Mouse (Mus musculus) brown adipose tissue, adult 24 weeks (tissue): ENCODE measurements at regions not wholly inside any gene's neighbourhood (a gene's known extent, or its start where the extent isn't known, plus 50 kb on each side); places are given as distances from the start of the nearest gene placed in this dataset.
A peak's percentile ranks its signal among the peaks of the same experiment; 100 is the strongest.
"Not testable (repeated sequence)": the region's sequence is repeated elsewhere in the genome, so short reads cannot be mapped to it uniquely, and the experiment has no call there.

Experiments used
- H3K27ac ChIP-seq: fragments of 200-500 bp; replicated peaks from 2 replicates; pipeline ENCODE4 v1.5.1; 2012; ENCODE audit warnings: low read depth, mild to moderate bottlenecking, low read length
- H3K4me1 ChIP-seq: fragments of 200-500 bp; 2 replicates; pipeline ENCODE4 v1.6.1; 2012; ENCODE audit warnings: low read length, mixed read lengths; ENCODE audit not compliant: control insufficient read depth, insufficient read depth, insufficient read length
- H3K4me3 ChIP-seq: fragments of 200-500 bp; 2 replicates; pipeline ENCODE4 v1.5.1; 2012; ENCODE audit warnings: low read depth, mild to moderate bottlenecking, low read length, moderate library complexity; ENCODE audit not compliant: insufficient read depth

GRCm38 (mm10) chr14:61757086-61757822 is 150.0 kb downstream of the Kcnrg start:
- no peak overlapping the region for H3K27ac ChIP-seq
- no peaks in the 10 kb centered on the region for H3K4me1 ChIP-seq
- H3K4me3 ChIP-seq: peak overlapping the region; percentile 11; the same call in 1 of the 2 replicates

- no peak overlapping the region for H3K27ac ChIP-seq
- no peak overlapping the region for H3K4me3 ChIP-seq
- no peaks in the 10 kb centered on the region for H3K4me1 ChIP-seq
These were observed 150.5 kb downstream of the Kcnrg start for GRCm38 (mm10) chr14:61757823-61758175.

DNA sequence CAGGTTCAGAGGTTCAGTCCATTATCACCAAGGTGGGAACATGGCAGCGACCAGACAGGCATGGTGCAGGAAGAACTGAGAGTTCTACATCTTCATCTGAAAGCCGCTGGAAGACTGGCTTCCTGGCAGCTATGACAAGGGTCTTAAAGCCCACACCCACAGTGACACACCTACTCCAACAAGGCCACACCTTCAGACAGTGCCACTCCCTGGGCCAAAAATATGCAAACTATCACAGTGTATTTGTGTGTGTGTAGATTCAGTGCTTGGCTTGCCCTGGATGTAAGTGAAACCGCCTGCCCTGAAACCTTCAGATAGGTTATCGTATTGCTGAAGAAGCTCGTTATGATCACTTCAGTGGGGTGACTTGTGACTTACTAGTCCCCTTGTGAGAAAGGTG is 151.3 kb downstream of the Kcnrg start:
- no peaks in the 10 kb centered on the region for H3K4me1 ChIP-seq
- no peak overlapping the region for H3K4me3 ChIP-seq
- H3K27ac ChIP-seq: no peak overlapping the region

GRCm38 (mm10) chr14:61760176-61760575 is 152.9 kb downstream of the Kcnrg start:
- H3K4me3 ChIP-seq, H3K27ac ChIP-seq, H3K4me1 ChIP-seq: not testable (repeated sequence)

- Histone ChIP-seq H3K4me1 (no peaks in the 10 kb centered on the region), H3K4me3 (no peak overlapping the region), H3K27ac (no peak overlapping the region)
These were observed 154.8 kb downstream of the Kcnrg start for GRCm38 (mm10) chr14:61762076-61762475.

- no peaks in the 10 kb centered on the region for H3K4me1 ChIP-seq
- H3K4me3 ChIP-seq: no peak overlapping the region
- H3K27ac ChIP-seq: no peak overlapping the region
These were observed 162.6 kb downstream of the Kcnrg start for GRCm38 (mm10) chr14:61769881-61770280.

DNA sequence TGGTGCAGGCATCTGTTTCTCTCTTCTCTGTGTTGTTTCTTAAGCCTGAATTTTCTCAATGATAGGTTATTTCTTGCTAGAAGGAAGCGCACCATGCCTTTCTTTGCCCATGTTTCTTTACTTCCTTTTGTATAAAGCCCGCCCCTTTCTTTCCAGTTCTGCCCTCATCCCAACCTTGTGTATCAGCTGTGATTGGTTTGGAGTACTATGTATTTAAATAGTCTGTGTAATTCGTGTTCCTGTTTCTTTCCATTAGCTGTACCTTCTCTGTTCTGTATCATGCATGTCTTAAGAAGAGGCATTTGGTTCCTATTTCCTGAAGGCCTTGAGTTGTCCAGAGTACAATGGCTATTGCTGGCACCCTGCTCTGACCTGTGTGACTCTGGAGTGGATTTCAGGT is 166.9 kb downstream of the Kcnrg start:
- no peaks in the 10 kb centered on the region for H3K4me1 ChIP-seq
- no peak overlapping the region for H3K27ac ChIP-seq
- no peak overlapping the region for H3K4me3 ChIP-seq

GRCm38 (mm10) chr14:61778618-61779017 is 171.4 kb downstream of the Kcnrg start:
- Histone ChIP-seq H3K4me3 (no peak overlapping the region), H3K27ac (no peak overlapping the region), H3K4me1 (no peaks in the 10 kb centered on the region)

DNA sequence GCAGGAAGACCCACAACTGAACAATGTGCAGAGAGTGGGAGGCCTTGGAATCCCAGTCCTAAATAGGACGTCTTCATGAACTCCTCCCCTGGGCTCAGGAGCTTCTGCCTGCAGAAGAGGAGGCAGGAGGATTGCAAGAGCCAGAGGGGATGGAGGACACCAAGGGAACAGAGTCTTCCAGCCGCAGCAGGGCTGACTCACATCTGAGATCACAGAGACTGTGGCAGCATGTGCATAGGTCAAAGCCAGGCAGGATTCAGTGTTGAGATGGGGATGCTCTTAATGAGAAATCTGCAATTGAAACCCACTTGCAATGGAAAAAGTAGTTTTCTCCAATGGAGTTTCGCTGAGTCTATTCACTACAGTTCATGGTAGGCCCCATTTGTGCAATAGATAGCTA is 175.9 kb downstream of the Kcnrg start:
- Histone ChIP-seq H3K4me3 (no peak overlapping the region), H3K4me1 (no peaks in the 10 kb centered on the region), H3K27ac (no peak overlapping the region)

DNA sequence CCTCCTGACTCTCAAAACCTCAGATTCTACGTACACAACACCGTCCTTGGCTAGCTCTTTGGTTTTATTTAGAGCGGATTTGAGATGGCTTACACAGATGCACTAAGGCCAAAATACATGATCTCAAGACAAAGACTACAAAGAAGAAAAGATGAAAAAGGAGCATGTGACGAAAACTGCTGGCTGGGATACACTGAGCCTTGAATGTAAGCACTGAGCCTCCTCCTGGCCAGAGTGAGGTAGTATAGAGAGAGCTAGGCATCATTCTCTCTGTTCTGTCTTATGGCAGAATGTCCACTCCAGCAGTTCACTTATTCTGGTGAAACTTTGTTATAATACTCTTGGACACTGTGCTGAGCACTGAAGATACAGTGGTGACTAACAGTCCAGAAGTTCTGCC is 177.4 kb downstream of the Kcnrg start:
- no peak overlapping the region for H3K4me3 ChIP-seq
- no peak overlapping the region for H3K27ac ChIP-seq
- H3K4me1 ChIP-seq: no peaks in the 10 kb centered on the region; the same call in 1 of the 2 replicates

- Histone ChIP-seq H3K27ac (no peak overlapping the region), H3K4me3 (no peak overlapping the region), H3K4me1 (no peaks in the 10 kb centered on the region; the same call in none of the 2 replicates)
These were observed 178.8 kb downstream of the Kcnrg start for GRCm38 (mm10) chr14:61786031-61786430.

DNA sequence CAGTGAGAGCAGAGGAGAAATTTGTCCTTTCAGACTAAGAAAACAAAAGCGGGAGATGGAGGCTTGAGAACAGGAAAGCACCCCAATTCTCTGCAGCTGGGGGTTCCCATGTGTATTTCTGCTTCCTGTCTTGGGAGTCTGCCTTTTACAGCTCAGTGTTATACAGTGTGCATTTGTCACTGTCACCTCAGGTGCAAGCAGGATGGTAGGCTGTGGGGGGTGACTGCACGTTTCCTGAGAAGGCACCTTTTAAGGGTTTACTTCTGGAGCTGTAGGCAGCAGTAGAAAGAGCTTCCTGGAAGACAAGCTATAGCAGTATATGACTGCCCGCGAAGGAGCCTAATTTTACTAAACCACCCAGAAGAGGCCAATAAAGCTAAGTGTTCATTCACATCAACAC is 180.5 kb downstream of the Kcnrg start:
- no peak overlapping the region for H3K27ac ChIP-seq
- no peaks in the 10 kb centered on the region; the same call in none of the 2 replicates for H3K4me1 ChIP-seq
- no peak overlapping the region for H3K4me3 ChIP-seq

- H3K4me1 ChIP-seq: no peaks in the 10 kb centered on the region; the same call in none of the 2 replicates
- H3K27ac ChIP-seq: no peak overlapping the region
- H3K4me3 ChIP-seq: no peak overlapping the region
These were observed 181.9 kb downstream of the Kcnrg start for GRCm38 (mm10) chr14:61788998-61789790.

DNA sequence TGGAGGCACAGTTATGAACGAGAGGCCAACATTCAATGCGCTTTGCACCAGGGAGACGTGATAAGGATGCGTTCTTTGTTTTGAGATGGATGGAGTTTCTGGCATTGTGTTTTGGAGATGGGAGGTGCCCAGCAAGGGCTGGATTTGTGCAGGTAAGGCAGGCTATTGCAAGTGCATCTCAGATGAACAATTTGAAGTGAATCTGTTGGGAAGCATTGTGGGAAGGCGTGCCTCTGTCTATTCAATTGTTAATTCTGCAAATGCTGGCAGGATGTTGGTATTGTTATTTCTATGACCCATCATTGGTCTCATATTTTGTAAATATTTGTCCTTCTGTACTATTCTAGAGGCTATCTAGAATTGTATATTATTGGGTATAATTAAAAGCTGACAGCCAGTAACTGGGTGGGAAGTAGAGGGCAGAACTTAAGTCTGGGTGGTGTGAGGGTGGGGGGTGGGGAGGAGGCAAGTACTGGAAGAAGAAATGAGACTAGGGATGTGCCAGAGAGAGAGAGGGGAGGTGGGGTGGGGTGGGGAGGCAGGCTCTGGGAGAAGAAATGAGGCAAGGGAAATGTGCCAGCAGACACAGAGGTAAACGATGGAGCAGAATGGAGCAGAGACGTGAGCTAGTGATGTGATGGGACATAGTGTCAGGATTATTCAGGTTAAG is 188.9 kb downstream of the Kcnrg start:
- H3K4me3 ChIP-seq: no peak overlapping the region
- no peaks in the 10 kb centered on the region for H3K4me1 ChIP-seq
- no peak overlapping the region for H3K27ac ChIP-seq

- Histone ChIP-seq H3K4me3 (no peak overlapping the region), H3K4me1 (no peaks in the 10 kb centered on the region), H3K27ac (no peak overlapping the region)
These were observed 189.4 kb downstream of the Kcnrg start for GRCm38 (mm10) chr14:61796671-61797070.
